In the genomic region with DNA sequence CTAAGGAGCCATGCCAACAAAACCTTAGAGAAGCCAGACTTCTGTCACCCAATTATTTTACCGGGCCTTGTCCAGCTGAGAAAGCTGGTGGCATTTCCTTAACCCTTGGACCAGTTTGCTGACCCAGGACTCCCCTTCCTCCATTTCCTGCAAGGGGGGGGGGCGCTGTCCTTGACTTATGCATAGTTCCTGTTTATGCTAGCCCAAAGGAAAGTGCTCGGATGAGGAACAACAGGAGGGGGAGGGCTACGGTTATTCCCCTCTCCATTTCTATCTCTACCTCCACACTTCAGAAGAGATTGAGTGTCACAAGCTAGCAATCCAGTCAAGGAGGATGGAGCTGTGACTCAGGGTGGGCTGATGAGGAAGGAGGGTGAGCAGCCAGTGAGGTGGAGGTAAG, we compare ENCODE assay signal across 25 mouse cellular contexts. TPM values are rescaled to one million over a fixed set of nuclear protein-coding genes. Genes with fewer than 3 reads are reported as not detected.
DNase-seq lines count a peak whose midpoint lies in the region; ATAC-seq and TF ChIP-seq lines count a peak whose summit lies in the region.
"Had no signal": no experiment of that assay in that cellular context is flagged by ENCODE, and none has a peak within 500 bp of the region (broad histone marks: within the 10 kb centered on the region; RNA-seq: fewer than 3 reads in every experiment).

No protein-coding gene starts in this region.

- no peak overlapping the region for H3K4me2 ChIP-seq in heart, embryonic 12.5 days
- H3K4me2 ChIP-seq: lung, embryonic 14.5 days; neural tube, embryonic 15.5 days; stomach, embryonic 15.5 days had no signal

- no peak for DNase-seq in heart, postnatal 36 days
- peak; percentile 25 for DNase-seq in kidney, postnatal 14 days
- DNase-seq in kidney, adult 8-10 months, result no peak
- peak; percentile 21 for DNase-seq in lung, postnatal 36 days
- DNase-seq in lung, adult 18-20 months, result no peak
- no peak for DNase-seq in forebrain, embryonic 10.5 days (ENCODE audit: extremely low spot score, low spot score)
- DNase-seq: cerebellum, adult 9-10 months; gastrocnemius, postnatal 36 days; layer of hippocampus, postnatal 36 days; lung, embryonic 14.5 days; thymus, adult 18-20 months; thymus, postnatal 4 days had no signal

- H3K9me3 ChIP-seq in heart, embryonic 12.5 days (replicated peaks), result no peaks in the 10 kb centered on the region
- H3K9me3 ChIP-seq in forebrain, embryonic 10.5 days, result no peaks in the 10 kb centered on the region
- H3K9me3 ChIP-seq: embryonic facial prominence, embryonic 10.5 days; neural tube, embryonic 15.5 days; stomach, embryonic 15.5 days had no signal

- H3K4me3 ChIP-seq in heart, embryonic 12.5 days, result no peak overlapping the region
- peak overlapping the region; percentile 22; the same call in 1 of the 2 replicates for H3K4me3 ChIP-seq in small intestine, adult 2 months (ENCODE audit: low read depth, low read length)
- no peak overlapping the region for H3K4me3 ChIP-seq in forebrain, embryonic 10.5 days
- H3K4me3 ChIP-seq: embryonic facial prominence, embryonic 10.5 days; neural tube, embryonic 15.5 days; stomach, embryonic 15.5 days had no signal

- peaks cover 4% of the 10 kb centered on the region; the same call in 1 of the 2 replicates for H3K27me3 ChIP-seq in heart, embryonic 12.5 days (replicated peaks)
- H3K27me3 ChIP-seq in small intestine, adult 2 months (ENCODE audit: control insufficient read depth, insufficient read depth, low read length), result no peaks in the 10 kb centered on the region
- peaks cover 24% of the 10 kb centered on the region for H3K27me3 ChIP-seq in forebrain, embryonic 10.5 days (ENCODE audit: poor library complexity, severe bottlenecking)
- H3K27me3 ChIP-seq: neural tube, embryonic 15.5 days; stomach, embryonic 15.5 days had no signal

- intact Hi-C loops in heart, postnatal 36 days (cut with DNase I), result no loop called here

- TF ChIP-seq POLR2A in small intestine, adult 2 months (IDR thresholded peaks at IDR 0.05; ENCODE audit: low read depth, low read length), result no peak

- TF ChIP-seq CTCF in small intestine, adult 2 months (IDR thresholded peaks at IDR 0.05; ENCODE audit: extremely low read depth, insufficient read length, insufficient replicate concordance, low read depth, low read length), result no peak

- no peak for ATAC-seq in heart, embryonic 12.5 days (ENCODE audit: insufficient number of reproducible peaks, low FRiP score)
- ATAC-seq: forebrain, embryonic 14.5 days; hindbrain, embryonic 16.5 days; intestine, postnatal 0 days; midbrain, embryonic 16.5 days had no signal

- peaks cover 60% of the 10 kb centered on the region for H3K4me1 ChIP-seq in heart, embryonic 12.5 days (replicated peaks)
- 0 out of 2 replicates have a peak, but pooled peaks cover 2% of the 10 kb centered on the region for H3K4me1 ChIP-seq in small intestine, adult 2 months (ENCODE audit: control insufficient read depth, insufficient read depth, insufficient read length, low read length)
- H3K4me1 ChIP-seq in forebrain, embryonic 10.5 days, result peaks cover 19% of the 10 kb centered on the region

- 15% methylated on average over 4 of the region's 4 CpGs for WGBS in heart, embryonic 12.5 days
- WGBS in small intestine, adult 2 months, result 50% methylated on average over 4 of the region's 4 CpGs
- 71% methylated on average over 4 of the region's 4 CpGs for WGBS in forebrain, embryonic 10.5 days

- 0 out of 2 replicates have a peak overlapping the region, but pooled peaks have one; percentile 2 for H3K27ac ChIP-seq in heart, embryonic 12.5 days (ENCODE audit: poor library complexity, severe bottlenecking)
- H3K27ac ChIP-seq in small intestine, adult 2 months (ENCODE audit: insufficient read depth, low read depth, low read length), result no peak overlapping the region
- no peak overlapping the region for H3K27ac ChIP-seq in forebrain, embryonic 10.5 days
- H3K27ac ChIP-seq: embryonic facial prominence, embryonic 10.5 days; neural tube, embryonic 15.5 days; stomach, embryonic 15.5 days had no signal

- H3K9ac ChIP-seq in heart, embryonic 12.5 days, result no peak overlapping the region
- H3K9ac ChIP-seq: lung, embryonic 14.5 days; neural tube, embryonic 15.5 days; stomach, embryonic 15.5 days had no signal

- no peaks in the 10 kb centered on the region for H3K36me3 ChIP-seq in heart, embryonic 12.5 days
- no peaks in the 10 kb centered on the region for H3K36me3 ChIP-seq in small intestine, adult 2 months (ENCODE audit: control insufficient read depth, insufficient read depth, low read length)
- H3K36me3 ChIP-seq in forebrain, embryonic 10.5 days (replicated peaks), result no peaks in the 10 kb centered on the region
- H3K36me3 ChIP-seq: embryonic facial prominence, embryonic 10.5 days; neural tube, embryonic 15.5 days; stomach, embryonic 15.5 days had no signal

RNA-seq across cellular contexts. Expression of gene Hcn4, which starts 20.9 kb away (rescaled TPM):
- polyA plus RNA-seq in heart, embryonic 12.5 days (2016; fragmentation: Nextera tagmentation; extraction: Ambion mirVana), result 2.3 and 2.5 TPM in 2 replicates
- total RNA-seq in heart, postnatal 36 days (2021), result 1 to 10 TPM; 6.2 to 7.2 TPM
- polyA plus RNA-seq in small intestine, adult 2 months (2012; rRNA removed), result 0.79 and 1.2 TPM in 2 replicates
- 0.17 and 0.30 TPM in 2 replicates for polyA plus RNA-seq in forebrain, embryonic 10.5 days (2016; fragmentation: Nextera tagmentation; extraction: Ambion mirVana)
- total RNA-seq: common myeloid progenitor, adult 5-6 weeks; hematopoietic stem cell, adult 5-6 weeks had no signal

RNA-seq across cellular contexts. Expression of gene Rec114, which starts 58.5 kb away (rescaled TPM):
- polyA plus RNA-seq in heart, embryonic 12.5 days (2016; fragmentation: Nextera tagmentation; extraction: Ambion mirVana), result 10.8 and 15.5 TPM in 2 replicates
- 1 to 10 TPM; 1.7 to 3.3 TPM for total RNA-seq in heart, postnatal 36 days (2021)
- polyA plus RNA-seq in small intestine, adult 2 months (2012; rRNA removed), result 0.11 TPM in 1 of 2 replicates, not detected in the other
- polyA plus RNA-seq in forebrain, embryonic 10.5 days (2016; fragmentation: Nextera tagmentation; extraction: Ambion mirVana), result 0.91 and 0.97 TPM in 2 replicates
- total RNA-seq: gastrocnemius, postnatal 36 days; layer of hippocampus, adult 18-20 months; layer of hippocampus, postnatal 36 days; left cerebral cortex, postnatal 14 days had no signal

Comparison
In these comparisons a context has a peak if more than half of its experiments do, and no peak if none do; other contexts are left out.
1. DNase-seq: peak in kidney, postnatal 14 days (single experiment) and lung, postnatal 36 days (single experiment); none in heart, postnatal 36 days (0 of 2), kidney, adult 8-10 months (0 of 2), lung, adult 18-20 months (0 of 2) and forebrain, embryonic 10.5 days (single experiment).